Mouse (Mus musculus): ENCODE measurements at regions not wholly inside any gene's neighbourhood (a gene's known extent, or its start where the extent isn't known, plus 50 kb on each side); places are given as distances from the start of the nearest gene placed in this dataset.

- H3K4me3 ChIP-seq (ENCODE audit: insufficient read depth in 1 of 2, low read depth in 1 of 2, low read length in 2 of 2, poor library complexity in 1 of 2, severe bottlenecking in 1 of 2): no peak overlapping the region
- DNase-seq (ENCODE audit: low read depth, low spot score): no peak
- in situ Hi-C loops (cut with MboI; ENCODE audit: low sequenced_read_pairs in 2 of 2, unreplicated experiment in 2 of 2): no loop called here
- TF ChIP-seq MAFK (IDR thresholded peaks at IDR 0.05; ENCODE audit: insufficient read depth, low read depth, low read length): no peak
- no peak for TF ChIP-seq ZC3H11A (IDR thresholded peaks at IDR 0.05; ENCODE audit: borderline replicate concordance, low read depth, low read length)
- TF ChIP-seq HCFC1 (IDR thresholded peaks at IDR 0.05; ENCODE audit: borderline replicate concordance, insufficient read depth, low read length): no peak
- TF ChIP-seq CHD2 (IDR thresholded peaks at IDR 0.05; ENCODE audit: low read depth, low read length): no peak
- no peak for TF ChIP-seq ZNF384 (IDR thresholded peaks at IDR 0.05; ENCODE audit: low read depth, low read length)
- no peaks in the 10 kb centered on the region for H3K4me1 ChIP-seq (ENCODE audit: control insufficient read depth in 2 of 2, insufficient read depth in 2 of 2, low read length in 2 of 2, poor library complexity in 1 of 2)
- no peak overlapping the region for H3K9ac ChIP-seq (ENCODE audit: insufficient read depth, low read depth, low read length, poor library complexity, severe bottlenecking)
- no peaks in the 10 kb centered on the region for H3K9me3 ChIP-seq (ENCODE audit: control insufficient read depth, insufficient read depth, low read depth, low read length)
- H3K27ac ChIP-seq (ENCODE audit: insufficient read depth, low read depth, low read length, poor library complexity, severe bottlenecking): no peak overlapping the region
- no peaks in the 10 kb centered on the region for H3K36me3 ChIP-seq (ENCODE audit: control insufficient read depth, insufficient read depth, low read length, poor library complexity, severe bottlenecking)
Observed at GRCm38 (mm10) chr13:72108666-72109065, 145.1 kb upstream of the Irx1 start.

- H3K9me3 ChIP-seq (ENCODE audit: control insufficient read depth, insufficient read depth, low read depth, low read length): no peaks in the 10 kb centered on the region
- H3K4me1 ChIP-seq (ENCODE audit: control insufficient read depth in 2 of 2, insufficient read depth in 2 of 2, low read length in 2 of 2, poor library complexity in 1 of 2): no peaks in the 10 kb centered on the region
- H3K4me3 ChIP-seq (ENCODE audit: insufficient read depth in 1 of 2, low read depth in 1 of 2, low read length in 2 of 2, poor library complexity in 1 of 2, severe bottlenecking in 1 of 2): no peak overlapping the region
- no peak overlapping the region for H3K27ac ChIP-seq (ENCODE audit: insufficient read depth, low read depth, low read length, poor library complexity, severe bottlenecking)
- no peak for TF ChIP-seq ZNF384 (IDR thresholded peaks at IDR 0.05; ENCODE audit: low read depth, low read length)
- TF ChIP-seq MAFK (IDR thresholded peaks at IDR 0.05; ENCODE audit: insufficient read depth, low read depth, low read length): no peak
- TF ChIP-seq CHD2 (IDR thresholded peaks at IDR 0.05; ENCODE audit: low read depth, low read length): no peak
- TF ChIP-seq HCFC1 (IDR thresholded peaks at IDR 0.05; ENCODE audit: borderline replicate concordance, insufficient read depth, low read length): no peak
- no peak for TF ChIP-seq ZC3H11A (IDR thresholded peaks at IDR 0.05; ENCODE audit: borderline replicate concordance, low read depth, low read length)
- DNase-seq (ENCODE audit: low read depth, low spot score): no peak
- in situ Hi-C loops (cut with MboI; ENCODE audit: low sequenced_read_pairs in 2 of 2, unreplicated experiment in 2 of 2): no loop called here
- no peaks in the 10 kb centered on the region for H3K36me3 ChIP-seq (ENCODE audit: control insufficient read depth, insufficient read depth, low read length, poor library complexity, severe bottlenecking)
- H3K9ac ChIP-seq (ENCODE audit: insufficient read depth, low read depth, low read length, poor library complexity, severe bottlenecking): no peak overlapping the region
Observed at GRCm38 (mm10) chr13:72113942-72114341, 150.4 kb upstream of the Irx1 start.

- DNase-seq (ENCODE audit: low read depth, low spot score): no peak
- TF ChIP-seq HCFC1 (IDR thresholded peaks at IDR 0.05; ENCODE audit: borderline replicate concordance, insufficient read depth, low read length) (no peak), CHD2 (IDR thresholded peaks at IDR 0.05; ENCODE audit: low read depth, low read length) (no peak), MAFK (IDR thresholded peaks at IDR 0.05; ENCODE audit: insufficient read depth, low read depth, low read length) (no peak)
- Histone ChIP-seq H3K36me3 (ENCODE audit: control insufficient read depth, insufficient read depth, low read length, poor library complexity, severe bottlenecking) (no peaks in the 10 kb centered on the region), H3K9ac (ENCODE audit: insufficient read depth, low read depth, low read length, poor library complexity, severe bottlenecking) (no peak overlapping the region), H3K27ac (ENCODE audit: insufficient read depth, low read depth, low read length, poor library complexity, severe bottlenecking) (no peak overlapping the region), H3K4me1 (ENCODE audit: control insufficient read depth in 2 of 2, insufficient read depth in 2 of 2, low read length in 2 of 2, poor library complexity in 1 of 2) (no peaks in the 10 kb centered on the region), H3K9me3 (ENCODE audit: control insufficient read depth, insufficient read depth, low read depth, low read length) (no peaks in the 10 kb centered on the region), H3K4me3 (ENCODE audit: insufficient read depth in 1 of 2, low read depth in 1 of 2, low read length in 2 of 2, poor library complexity in 1 of 2, severe bottlenecking in 1 of 2) (no peak overlapping the region)
- in situ Hi-C loops (cut with MboI; ENCODE audit: low sequenced_read_pairs in 2 of 2, unreplicated experiment in 2 of 2): no loop called here
Observed at GRCm38 (mm10) chr13:72114776-72115663, 151.5 kb upstream of the Irx1 start.

GRCm38 (mm10) chr13:72120467-72120866 is 156.9 kb upstream of the Irx1 start:
- Histone ChIP-seq H3K9ac (ENCODE audit: insufficient read depth, low read depth, low read length, poor library complexity, severe bottlenecking) (no peak overlapping the region), H3K27ac (ENCODE audit: insufficient read depth, low read depth, low read length, poor library complexity, severe bottlenecking) (no peak overlapping the region), H3K9me3 (ENCODE audit: control insufficient read depth, insufficient read depth, low read depth, low read length) (no peaks in the 10 kb centered on the region), H3K4me1 (ENCODE audit: control insufficient read depth in 2 of 2, insufficient read depth in 2 of 2, low read length in 2 of 2, poor library complexity in 1 of 2) (no peaks in the 10 kb centered on the region), H3K4me3 (ENCODE audit: insufficient read depth in 1 of 2, low read depth in 1 of 2, low read length in 2 of 2, poor library complexity in 1 of 2, severe bottlenecking in 1 of 2) (no peak overlapping the region), H3K36me3 (ENCODE audit: control insufficient read depth, insufficient read depth, low read length, poor library complexity, severe bottlenecking) (no peaks in the 10 kb centered on the region)
- no peak for DNase-seq (ENCODE audit: low read depth, low spot score)
- no peak for TF ChIP-seq MAFK (IDR thresholded peaks at IDR 0.05; ENCODE audit: insufficient read depth, low read depth, low read length)
- TF ChIP-seq ZC3H11A (IDR thresholded peaks at IDR 0.05; ENCODE audit: borderline replicate concordance, low read depth, low read length): no peak
- TF ChIP-seq CHD2 (IDR thresholded peaks at IDR 0.05; ENCODE audit: low read depth, low read length): no peak
- TF ChIP-seq ZNF384 (IDR thresholded peaks at IDR 0.05; ENCODE audit: low read depth, low read length): no peak
- no peak for TF ChIP-seq HCFC1 (IDR thresholded peaks at IDR 0.05; ENCODE audit: borderline replicate concordance, insufficient read depth, low read length)
- in situ Hi-C loops (cut with MboI; ENCODE audit: low sequenced_read_pairs in 2 of 2, unreplicated experiment in 2 of 2): no loop called here

Data from ES-E14 (cell line).